Mouse (Mus musculus): Measurements from ENCODE around the gene Apoc4.

Apoc4 gene

DNA sequence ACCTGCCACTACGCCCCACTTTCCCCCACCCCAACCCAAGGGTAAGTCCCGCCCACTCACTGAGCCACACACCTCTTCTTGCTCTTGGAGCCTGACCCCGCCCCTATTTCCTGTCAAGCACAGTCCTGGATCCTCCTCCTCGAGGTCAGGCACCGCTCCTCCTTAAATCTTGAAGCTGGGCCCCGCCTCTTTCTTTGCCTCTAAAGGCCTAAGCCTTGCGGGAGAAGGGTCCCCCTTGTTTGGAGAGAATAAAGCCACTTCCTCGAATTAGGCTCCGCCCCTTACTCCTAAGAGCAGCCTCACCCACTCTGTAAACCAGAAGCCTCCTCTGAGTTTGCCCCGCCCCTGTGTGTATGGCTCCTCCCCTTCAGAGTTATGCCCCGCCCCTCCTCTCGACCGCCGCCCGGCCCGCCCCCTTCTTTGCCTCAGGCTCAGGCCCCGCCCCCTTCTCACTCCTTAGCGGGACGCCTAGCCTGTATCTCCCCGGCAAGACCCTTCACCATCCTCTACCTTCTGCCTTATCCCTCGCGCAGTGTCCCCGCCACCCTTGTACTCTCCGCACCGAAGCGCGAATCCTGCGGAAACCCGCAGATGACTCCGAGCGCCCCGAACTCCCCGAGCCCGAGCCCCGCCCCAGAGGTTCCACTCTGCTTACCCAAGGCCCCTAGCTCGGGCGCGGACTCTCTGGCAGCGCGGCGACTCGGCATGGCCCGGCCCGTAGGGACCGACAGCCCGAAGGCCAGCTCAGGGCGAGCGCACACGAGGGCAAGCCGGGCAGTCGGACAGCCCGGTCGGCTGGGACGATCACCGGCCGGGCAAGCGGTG is 52.5 kb downstream of the Apoc4 start:
- DNase-seq (ENCODE audit: low spot score in 2 of 2): peak; percentile 79 to 87

DNA sequence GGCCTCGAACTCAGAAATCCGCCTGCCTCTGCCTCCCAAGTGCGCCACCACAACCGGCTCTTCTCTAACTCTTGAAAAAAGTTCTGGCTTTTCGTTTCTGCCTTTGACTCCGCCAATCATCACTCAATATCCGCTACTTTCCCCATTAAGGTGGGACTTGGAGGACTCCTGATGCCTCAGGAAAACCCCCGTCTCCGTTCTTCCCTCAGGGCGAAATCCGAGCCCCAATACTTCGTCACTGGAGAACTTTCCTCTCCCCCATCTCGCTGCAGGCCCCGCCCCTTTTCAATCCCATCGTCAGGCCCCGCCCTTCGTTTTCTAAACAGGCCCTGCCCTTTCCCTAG is 53.1 kb downstream of the Apoc4 start:
- no peak for DNase-seq (ENCODE audit: low spot score in 2 of 2)

Measured in right cerebral cortex, postnatal 36 days (tissue).